Mouse (Mus musculus) lung, adult 2 months (tissue): ENCODE results near the gene Olfr729.

Experiments
- CTCF ChIP-seq: fragments of 200-500 bp; IDR thresholded peaks from 2 replicates; pipeline ENCODE4 v1.5.1; 2011; ENCODE audit warnings: mild to moderate bottlenecking, low read length, control low read depth; ENCODE audit not compliant: insufficient read depth
- POLR2A ChIP-seq: fragments of 200-500 bp; IDR thresholded peaks from 2 replicates; pipeline ENCODE4 v1.6.1; 2011; ENCODE audit warnings: low read depth, mild to moderate bottlenecking, control low read depth, low read length, borderline replicate concordance; ENCODE audit errors: extremely low read depth

DNA sequence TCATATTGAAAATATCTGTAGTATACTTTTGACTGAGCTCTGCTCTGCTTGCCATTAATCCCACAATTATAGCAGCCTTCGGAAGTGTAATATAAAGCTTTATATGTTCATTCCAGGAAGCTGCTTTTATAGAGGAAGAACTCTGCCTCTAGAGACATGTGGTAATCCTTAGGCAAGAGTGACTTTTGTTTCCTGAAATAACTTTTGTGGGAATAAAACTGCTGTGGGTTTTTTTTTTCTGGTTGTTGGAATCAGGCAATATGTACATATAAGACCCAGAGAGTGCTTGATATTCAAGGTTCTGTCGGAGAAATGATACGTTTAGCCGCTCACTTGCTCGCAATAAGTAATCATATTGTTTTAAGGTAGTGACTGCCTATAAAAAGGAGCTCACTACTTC, 10.1 kb downstream of the Olfr729 start, which contains the start of gene Olfr728:
- TF ChIP-seq CTCF (no peak), POLR2A (no peak)
